Mouse (Mus musculus): ENCODE results near the gene Arrdc3.

GRCm38 (mm10) chr13:80920939-80921338, 37.8 kb downstream of the Arrdc3 start:
- TF ChIP-seq POLR2A (IDR thresholded peaks at IDR 0.05; ENCODE audit: insufficient read length, low read depth) (no peak), CEBPB (IDR thresholded peaks at IDR 0.05; ENCODE audit: insufficient read depth, poor library complexity, severe bottlenecking) (no peak), POLR2AphosphoS2 (IDR thresholded peaks at IDR 0.05; ENCODE audit: insufficient read length, low read depth) (no peak), E2F4 (IDR thresholded peaks at IDR 0.05; ENCODE audit: insufficient read depth) (no peak), USF1 (IDR thresholded peaks at IDR 0.05; ENCODE audit: low read depth) (no peak)

Measured in myocyte (in vitro differentiated cells).